Mouse (Mus musculus): ENCODE results near the gene H2al2a.
"Not testable (repeated sequence)": the region's sequence is repeated elsewhere in the genome, so short reads cannot be mapped to it uniquely, and the experiment has no call there.

DNA sequence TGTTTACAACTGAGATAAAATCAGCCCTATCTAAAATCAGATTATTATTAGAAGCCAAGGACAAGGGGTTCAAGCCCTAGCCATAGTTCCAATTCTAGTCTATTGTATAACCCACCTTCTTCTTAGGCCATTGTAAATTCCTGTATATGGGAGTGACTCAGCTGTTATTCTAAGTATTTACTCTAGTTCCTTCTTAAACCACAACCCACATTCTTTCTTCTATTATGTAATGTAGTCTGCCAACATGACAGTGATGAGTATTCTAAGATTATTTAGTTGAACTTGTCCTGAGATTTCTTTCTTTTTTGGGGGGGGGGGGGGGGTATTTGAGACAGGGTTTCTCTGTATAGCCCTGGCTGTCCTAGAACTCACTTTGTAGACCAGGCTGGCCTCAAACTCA is 19.1 kb downstream of the H2al2a start:
- not testable (repeated sequence) for TF ChIP-seq MAX (IDR thresholded peaks at IDR 0.05; ENCODE audit: low read length); HCFC1 (IDR thresholded peaks at IDR 0.05; ENCODE audit: low read depth, low read length); POLR2AphosphoS2 (IDR thresholded peaks at IDR 0.05; ENCODE audit: low read depth, low read length); POLR2A (IDR thresholded peaks at IDR 0.05; ENCODE audit: low read depth, low read length)
